Mouse (Mus musculus): Measurements from ENCODE around the gene Bcl9. TPM values are rescaled to one million over a fixed set of nuclear protein-coding genes. Genes with fewer than 3 reads are reported as not detected.

Bcl9 gene
- polyA plus RNA-seq, 1 experiment from 2014 or later: 21.2 TPM

- H3K36me3 ChIP-seq (ENCODE audit: control insufficient read depth, insufficient read depth): no peaks in the 10 kb centered on the region
- H3K4me1 ChIP-seq (replicated peaks; ENCODE audit: control insufficient read depth, insufficient read depth, low read length): no peaks in the 10 kb centered on the region
- H3K4me3 ChIP-seq (ENCODE audit: low read depth, low read length): no peak overlapping the region
- H3K27me3 ChIP-seq (replicated peaks; ENCODE audit: control insufficient read depth, insufficient read depth, low read length): no peaks in the 10 kb centered on the region
- no peak overlapping the region for H3K27ac ChIP-seq (ENCODE audit: low read depth, low read length)
- 88% methylated on average over 7 of the region's 7 CpGs for WGBS
- ATAC-seq: no peak
- no peaks in the 10 kb centered on the region for H3K9me3 ChIP-seq (ENCODE audit: control insufficient read depth)
- no peak overlapping the region for H3K9ac ChIP-seq (ENCODE audit: low read depth, low read length)
- no peak for TF ChIP-seq CTCF (IDR thresholded peaks at IDR 0.05; ENCODE audit: low read depth)
- no peak overlapping the region for H3K4me2 ChIP-seq (replicated peaks; ENCODE audit: low read depth)
These were observed 2.7 kb upstream of the Bcl9 start for GRCm38 (mm10) chr3:97300370-97300769.

GRCm38 (mm10) chr3:97299885-97300284, 2.2 kb upstream of the Bcl9 start:
- H3K4me1 ChIP-seq (replicated peaks; ENCODE audit: control insufficient read depth, insufficient read depth, low read length): no peaks in the 10 kb centered on the region
- H3K27me3 ChIP-seq (replicated peaks; ENCODE audit: control insufficient read depth, insufficient read depth, low read length): no peaks in the 10 kb centered on the region
- no peak for ATAC-seq
- H3K9ac ChIP-seq (ENCODE audit: low read depth, low read length): no peak overlapping the region
- TF ChIP-seq CTCF (IDR thresholded peaks at IDR 0.05; ENCODE audit: low read depth): peak; percentile 62
- H3K9me3 ChIP-seq (ENCODE audit: control insufficient read depth): no peaks in the 10 kb centered on the region
- no peak overlapping the region for H3K27ac ChIP-seq (ENCODE audit: low read depth, low read length)
- H3K4me3 ChIP-seq (ENCODE audit: low read depth, low read length): no peak overlapping the region
- no peaks in the 10 kb centered on the region for H3K36me3 ChIP-seq (ENCODE audit: control insufficient read depth, insufficient read depth)
- H3K4me2 ChIP-seq (replicated peaks; ENCODE audit: low read depth): no peak overlapping the region

GRCm38 (mm10) chr3:97298856-97299465, 1.2 kb upstream of the Bcl9 start:
- Histone ChIP-seq H3K36me3 (ENCODE audit: control insufficient read depth, insufficient read depth) (no peaks in the 10 kb centered on the region), H3K27ac (ENCODE audit: low read depth, low read length) (peak overlapping the region; percentile 89), H3K9ac (ENCODE audit: low read depth, low read length) (no peak overlapping the region), H3K4me2 (replicated peaks; ENCODE audit: low read depth) (peak overlapping the region; percentile 84), H3K27me3 (replicated peaks; ENCODE audit: control insufficient read depth, insufficient read depth, low read length) (no peaks in the 10 kb centered on the region), H3K4me1 (replicated peaks; ENCODE audit: control insufficient read depth, insufficient read depth, low read length) (no peaks in the 10 kb centered on the region), H3K9me3 (ENCODE audit: control insufficient read depth) (no peaks in the 10 kb centered on the region), H3K4me3 (ENCODE audit: low read depth, low read length) (no peak overlapping the region)
- no peak for ATAC-seq
- TF ChIP-seq CTCF (IDR thresholded peaks at IDR 0.05; ENCODE audit: low read depth): no peak
- WGBS: 39% methylated on average over 10 of the region's 10 CpGs

- Histone ChIP-seq H3K27ac (ENCODE audit: low read depth, low read length) (peak overlapping the region; percentile 89), H3K9ac (ENCODE audit: low read depth, low read length) (peak overlapping the region; percentile 77), H3K4me2 (replicated peaks; ENCODE audit: low read depth) (peak overlapping the region; percentile 84), H3K36me3 (ENCODE audit: control insufficient read depth, insufficient read depth) (no peaks in the 10 kb centered on the region), H3K27me3 (replicated peaks; ENCODE audit: control insufficient read depth, insufficient read depth, low read length) (no peaks in the 10 kb centered on the region), H3K4me1 (replicated peaks; ENCODE audit: control insufficient read depth, insufficient read depth, low read length) (no peaks in the 10 kb centered on the region), H3K4me3 (ENCODE audit: low read depth, low read length) (peak overlapping the region; percentile 63), H3K9me3 (ENCODE audit: control insufficient read depth) (no peaks in the 10 kb centered on the region)
- peak; percentile 55 for ATAC-seq
- no peak; the same call in 1 of the 2 replicates for TF ChIP-seq CTCF (IDR thresholded peaks at IDR 0.05; ENCODE audit: low read depth)
- WGBS: 1% methylated on average over 16 of the region's 16 CpGs
These were observed 670 bp downstream of the Bcl9 start for GRCm38 (mm10) chr3:97296941-97297552.

GRCm38 (mm10) chr3:97294334-97294733, 3.4 kb downstream of the Bcl9 start:
- 0 out of 2 replicates have a peak, but pooled peaks cover under 1% of the 10 kb centered on the region for H3K4me1 ChIP-seq (replicated peaks; ENCODE audit: control insufficient read depth, insufficient read depth, low read length)
- no peaks in the 10 kb centered on the region for H3K27me3 ChIP-seq (replicated peaks; ENCODE audit: control insufficient read depth, insufficient read depth, low read length)
- H3K9me3 ChIP-seq (ENCODE audit: control insufficient read depth): no peaks in the 10 kb centered on the region
- H3K27ac ChIP-seq (ENCODE audit: low read depth, low read length): no peak overlapping the region
- no peak for TF ChIP-seq CTCF (IDR thresholded peaks at IDR 0.05; ENCODE audit: low read depth)
- H3K36me3 ChIP-seq (ENCODE audit: control insufficient read depth, insufficient read depth): no peaks in the 10 kb centered on the region
- no peak overlapping the region for H3K4me3 ChIP-seq (ENCODE audit: low read depth, low read length)
- WGBS: 83% methylated on average over 9 of the region's 9 CpGs
- H3K4me2 ChIP-seq (replicated peaks; ENCODE audit: low read depth): no peak overlapping the region
- H3K9ac ChIP-seq (ENCODE audit: low read depth, low read length): no peak overlapping the region
- ATAC-seq: no peak

GRCm38 (mm10) chr3:97284878-97285277, 12.8 kb downstream of the Bcl9 start:
- no peak overlapping the region for H3K9ac ChIP-seq (ENCODE audit: low read depth, low read length)
- no peaks in the 10 kb centered on the region for H3K27me3 ChIP-seq (replicated peaks; ENCODE audit: control insufficient read depth, insufficient read depth, low read length)
- no peak for ATAC-seq
- no peak overlapping the region for H3K4me3 ChIP-seq (ENCODE audit: low read depth, low read length)
- TF ChIP-seq CTCF (IDR thresholded peaks at IDR 0.05; ENCODE audit: low read depth): no peak
- no peak overlapping the region for H3K27ac ChIP-seq (ENCODE audit: low read depth, low read length)
- H3K4me1 ChIP-seq (replicated peaks; ENCODE audit: control insufficient read depth, insufficient read depth, low read length): peaks cover 4% of the 10 kb centered on the region; the same call in 1 of the 2 replicates
- H3K9me3 ChIP-seq (ENCODE audit: control insufficient read depth): no peaks in the 10 kb centered on the region
- H3K4me2 ChIP-seq (replicated peaks; ENCODE audit: low read depth): no peak overlapping the region
- peaks cover 8% of the 10 kb centered on the region; the same call in 1 of the 2 replicates for H3K36me3 ChIP-seq (ENCODE audit: control insufficient read depth, insufficient read depth)
- WGBS: 91% methylated on average over 4 of the region's 4 CpGs

All from intestine, postnatal 0 days (tissue).